Mouse (Mus musculus): ENCODE results near the gene Mpzl1. TPM values are rescaled to one million over a fixed set of nuclear protein-coding genes. Genes with fewer than 3 reads are reported as not detected.

The Mpzl1 gene
- polyA plus RNA-seq, 1 experiment from 2014 or later: 149 TPM

- TF ChIP-seq EP300 (IDR thresholded peaks at IDR 0.05) (no peak; the same call in 1 of the 2 replicates), CTCF (IDR thresholded peaks at IDR 0.05) (no peak)
- Histone ChIP-seq H3K27ac (ENCODE audit: low read length) (peak overlapping the region; percentile 96), H3K4me3 (ENCODE audit: low read depth, low read length) (peak overlapping the region; percentile 65), H3K9ac (replicated peaks; ENCODE audit: low read depth) (peak overlapping the region; percentile 77), H3K27me3 (replicated peaks; ENCODE audit: insufficient read depth, low read length) (no peaks in the 10 kb centered on the region), H3K36me3 (ENCODE audit: insufficient read depth, low read length) (no peaks in the 10 kb centered on the region), H3K9me3 (ENCODE audit: low read length) (no peaks in the 10 kb centered on the region), H3K4me1 (ENCODE audit: insufficient read depth, low read depth, low read length) (no peaks in the 10 kb centered on the region), H3K4me2 (replicated peaks; ENCODE audit: low read depth, low read length) (peak overlapping the region; percentile 59)
- DNase-seq (ENCODE audit: low spot score) (peak; percentile 85), ATAC-seq (peak; percentile 82)
- WGBS: under 1% methylated on average over 75 of the region's 75 CpGs
Measured at GRCm38 (mm10) chr1:165641786-165642771, 7.7 kb upstream of the Mpzl1 start.

GRCm38 (mm10) chr1:165641271-165641771, 7.0 kb upstream of the Mpzl1 start:
- Histone ChIP-seq H3K4me2 (replicated peaks; ENCODE audit: low read depth, low read length) (peak overlapping the region; percentile 55), H3K27me3 (replicated peaks; ENCODE audit: insufficient read depth, low read length) (no peaks in the 10 kb centered on the region), H3K4me3 (ENCODE audit: low read depth, low read length) (peak overlapping the region; percentile 65), H3K36me3 (ENCODE audit: insufficient read depth, low read length) (no peaks in the 10 kb centered on the region), H3K27ac (ENCODE audit: low read length) (peak overlapping the region; percentile 96; the same call in 1 of the 2 replicates), H3K9ac (replicated peaks; ENCODE audit: low read depth) (no peak overlapping the region), H3K4me1 (ENCODE audit: insufficient read depth, low read depth, low read length) (no peaks in the 10 kb centered on the region), H3K9me3 (ENCODE audit: low read length) (no peaks in the 10 kb centered on the region)
- TF ChIP-seq CTCF (IDR thresholded peaks at IDR 0.05): peak; percentile 80
- peak; percentile 60; the same call in 1 of the 2 replicates for TF ChIP-seq EP300 (IDR thresholded peaks at IDR 0.05)
- DNase-seq (ENCODE audit: low spot score) (peak; percentile 86), ATAC-seq (peak; percentile 61)
- 4% methylated on average over 16 of the region's 16 CpGs for whole genome bisulfite sequencing

- no peak for DNase-seq (ENCODE audit: low spot score)
- no peaks in the 10 kb centered on the region for H3K9me3 ChIP-seq (ENCODE audit: low read length)
- no peak overlapping the region for H3K9ac ChIP-seq (replicated peaks; ENCODE audit: low read depth)
- no peak overlapping the region for H3K4me2 ChIP-seq (replicated peaks; ENCODE audit: low read depth, low read length)
- no peak for TF ChIP-seq EP300 (IDR thresholded peaks at IDR 0.05)
- TF ChIP-seq CTCF (IDR thresholded peaks at IDR 0.05): no peak
- H3K4me1 ChIP-seq (ENCODE audit: insufficient read depth, low read depth, low read length): peaks cover 18% of the 10 kb centered on the region
- no peak for ATAC-seq
- H3K4me3 ChIP-seq (ENCODE audit: low read depth, low read length): no peak overlapping the region
- H3K27ac ChIP-seq (ENCODE audit: low read length): no peak overlapping the region
- no peaks in the 10 kb centered on the region for H3K27me3 ChIP-seq (replicated peaks; ENCODE audit: insufficient read depth, low read length)
- H3K36me3 ChIP-seq (ENCODE audit: insufficient read depth, low read length): no peaks in the 10 kb centered on the region
- 76% methylated on average over 8 of the region's 8 CpGs for WGBS
Measured at GRCm38 (mm10) chr1:165636289-165636688, 2.0 kb upstream of the Mpzl1 start.

- peak overlapping the region; percentile 79 for H3K4me2 ChIP-seq (replicated peaks; ENCODE audit: low read depth, low read length)
Measured at GRCm38 (mm10) chr1:165635055-165635897, 938 bp upstream of the Mpzl1 start.

GRCm38 (mm10) chr1:165633345-165633744, 993 bp downstream of the Mpzl1 start:
- Histone ChIP-seq H3K9ac (replicated peaks; ENCODE audit: low read depth) (peak overlapping the region; percentile 79), H3K27me3 (replicated peaks; ENCODE audit: insufficient read depth, low read length) (no peaks in the 10 kb centered on the region), H3K4me1 (ENCODE audit: insufficient read depth, low read depth, low read length) (peaks cover 30% of the 10 kb centered on the region), H3K27ac (ENCODE audit: low read length) (peak overlapping the region; percentile 94), H3K4me2 (replicated peaks; ENCODE audit: low read depth, low read length) (peak overlapping the region; percentile 79), H3K36me3 (ENCODE audit: insufficient read depth, low read length) (no peaks in the 10 kb centered on the region), H3K4me3 (ENCODE audit: low read depth, low read length) (peak overlapping the region; percentile 87), H3K9me3 (ENCODE audit: low read length) (no peaks in the 10 kb centered on the region)
- 3% methylated on average over 12 of the region's 12 CpGs for WGBS
- TF ChIP-seq CTCF (IDR thresholded peaks at IDR 0.05) (no peak), EP300 (IDR thresholded peaks at IDR 0.05) (no peak)
- no peak for ATAC-seq
- no peak for DNase-seq (ENCODE audit: low spot score)

More at GRCm38 (mm10) chr1:165635055-165635897, 938 bp upstream of the Mpzl1 start:
- Histone ChIP-seq H3K9me3 (ENCODE audit: low read length) (no peaks in the 10 kb centered on the region), H3K4me3 (ENCODE audit: low read depth, low read length) (peak overlapping the region; percentile 87), H3K27me3 (replicated peaks; ENCODE audit: insufficient read depth, low read length) (no peaks in the 10 kb centered on the region), H3K27ac (ENCODE audit: low read length) (peak overlapping the region; percentile 71), H3K4me1 (ENCODE audit: insufficient read depth, low read depth, low read length) (peaks cover 24% of the 10 kb centered on the region), H3K9ac (replicated peaks; ENCODE audit: low read depth) (peak overlapping the region; percentile 37; the same call in 1 of the 2 replicates), H3K36me3 (ENCODE audit: insufficient read depth, low read length) (no peaks in the 10 kb centered on the region)
- ATAC-seq (no peak), DNase-seq (ENCODE audit: low spot score) (peak; percentile 56)
- WGBS: 27% methylated on average over 17 of the region's 17 CpGs
- TF ChIP-seq CTCF (IDR thresholded peaks at IDR 0.05): no peak
- no peak for TF ChIP-seq EP300 (IDR thresholded peaks at IDR 0.05)
